Mouse (Mus musculus) large intestine, adult 2 months (tissue): ENCODE measurements at regions not wholly inside any gene's neighbourhood (a gene's known extent, or its start where the extent isn't known, plus 50 kb on each side); places are given as distances from the start of the nearest gene placed in this dataset.
A peak's percentile ranks its signal among the peaks of the same experiment; 100 is the strongest.

ENCODE experiments used
- DNase-seq: peaks from one replicate; pipeline ENCODE4 v3.0.0-alpha.2; 2012; ENCODE audit warnings: low read depth, low spot score
- WGBS: fragments of 180-500 bp; shearing (Covaris S2); methylation state at CpG from one replicate; pipeline ENCODE4 v1.1.7; 2018; 5-methylcytosine and 5-hydroxymethylcytosine counted together

GRCm38 (mm10) chr8:127962862-127963261, 395.5 kb upstream of the Nrp1 start:
- no peak for DNase-seq
- WGBS, result 26% methylated on average over 1 of the region's 1 CpGs

- 23% methylated on average over 6 of the region's 6 CpGs for WGBS
- DNase-seq, result peak; percentile 13
Measured at GRCm38 (mm10) chr8:127963625-127964024, 394.8 kb upstream of the Nrp1 start.

- DNase-seq, result no peak
Measured at GRCm38 (mm10) chr8:127964801-127965200, 393.6 kb upstream of the Nrp1 start.

- 78% methylated on average over 2 of the region's 2 CpGs for WGBS
- no peak for DNase-seq
Measured at GRCm38 (mm10) chr8:127965341-127965740, 393.1 kb upstream of the Nrp1 start.

- 83% methylated on average over 2 of the region's 2 CpGs for WGBS
- DNase-seq, result no peak
Measured at GRCm38 (mm10) chr8:127968026-127968425, 390.4 kb upstream of the Nrp1 start.

- no peak for DNase-seq
- 93% methylated on average over 2 of the region's 2 CpGs for WGBS
Measured at GRCm38 (mm10) chr8:127973194-127973593, 385.2 kb upstream of the Nrp1 start.

GRCm38 (mm10) chr8:127977746-127978145, 380.7 kb upstream of the Nrp1 start:
- WGBS, result 72% methylated on average over 2 of the region's 2 CpGs
- no peak for DNase-seq

GRCm38 (mm10) chr8:127979180-127980030, 379.0 kb upstream of the Nrp1 start:
- DNase-seq, result no peak
- WGBS, result 61% methylated on average over 5 of the region's 5 CpGs

- 83% methylated on average over 5 of the region's 5 CpGs for WGBS
- no peak for DNase-seq
Measured at GRCm38 (mm10) chr8:127982165-127982564, 376.2 kb upstream of the Nrp1 start.

- no peak for DNase-seq
Measured at GRCm38 (mm10) chr8:127985616-127986015, 372.8 kb upstream of the Nrp1 start.

GRCm38 (mm10) chr8:127988887-127989286, 369.5 kb upstream of the Nrp1 start:
- DNase-seq, result no peak
- 94% methylated on average over 1 of the region's 1 CpGs for WGBS

More at GRCm38 (mm10) chr8:127985616-127986015, 372.8 kb upstream of the Nrp1 start:
- 79% methylated on average over 6 of the region's 6 CpGs for WGBS

- no peak for DNase-seq
- 91% methylated on average over 1 of the region's 1 CpGs for WGBS
Measured at GRCm38 (mm10) chr8:127994898-127995297, 363.5 kb upstream of the Nrp1 start.

- DNase-seq, result no peak
- WGBS, result 95% methylated on average over 1 of the region's 1 CpGs
Measured at GRCm38 (mm10) chr8:127995490-127995889, 362.9 kb upstream of the Nrp1 start.

- DNase-seq, result no peak
- 65% methylated on average over 2 of the region's 2 CpGs for WGBS
Measured at GRCm38 (mm10) chr8:128002386-128002785, 356.0 kb upstream of the Nrp1 start.

- no peak for DNase-seq
- 98% methylated on average over 1 of the region's 1 CpGs for WGBS
Measured at GRCm38 (mm10) chr8:128002806-128003205, 355.6 kb upstream of the Nrp1 start.

GRCm38 (mm10) chr8:128003385-128003784, 355.0 kb upstream of the Nrp1 start:
- 66% methylated on average over 1 of the region's 1 CpGs for WGBS
- no peak for DNase-seq

GRCm38 (mm10) chr8:128003881-128004286, 354.5 kb upstream of the Nrp1 start:
- DNase-seq, result no peak
- 76% methylated on average over 3 of the region's 3 CpGs for WGBS

- WGBS, result 85% methylated on average over 6 of the region's 6 CpGs
- no peak for DNase-seq
Measured at GRCm38 (mm10) chr8:128009393-128010010, 348.9 kb upstream of the Nrp1 start.

- 81% methylated on average over 8 of the region's 8 CpGs for WGBS
- DNase-seq, result no peak
Measured at GRCm38 (mm10) chr8:128017171-128017570, 341.2 kb upstream of the Nrp1 start.

GRCm38 (mm10) chr8:128023661-128024060, 334.7 kb upstream of the Nrp1 start:
- DNase-seq, result no peak
- WGBS, result 52% methylated on average over 2 of the region's 2 CpGs

GRCm38 (mm10) chr8:128024774-128025222, 333.6 kb upstream of the Nrp1 start:
- 0% methylated on average over 1 of the region's 2 CpGs for WGBS
- DNase-seq, result peak; percentile 36
